Mouse (Mus musculus): ENCODE data around the gene Trpc4. TPM values are rescaled to one million over a fixed set of nuclear protein-coding genes. Genes with fewer than 3 reads are reported as not detected.

Gene Trpc4
- total RNA-seq, 2 experiments from 2014 or later = 61.1 to 64.0 TPM

- no peak for DNase-seq (ENCODE audit: extremely low spot score in 1 of 2, low spot score in 1 of 2)
These were observed 93.5 kb downstream of the Trpc4 start for GRCm38 (mm10) chr3:54249311-54249710.

DNA sequence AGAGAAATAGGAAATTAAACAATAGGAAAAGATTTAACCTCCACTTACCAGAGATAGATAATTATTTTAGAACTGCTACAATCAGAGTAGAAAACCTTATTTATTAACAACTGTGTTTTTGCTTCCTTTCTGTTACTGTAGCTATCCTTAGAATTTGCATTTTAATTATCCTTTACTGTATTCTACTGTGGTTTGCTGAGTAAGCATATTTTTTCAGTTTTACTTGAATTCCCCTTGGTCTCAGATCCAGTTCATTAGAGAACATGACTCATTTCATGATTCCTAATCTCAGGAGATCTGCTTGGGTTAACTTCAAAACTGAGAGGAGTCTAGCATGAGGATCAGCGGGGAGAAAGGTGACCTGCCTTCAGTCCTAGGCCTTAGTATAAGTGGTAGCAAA is 111.1 kb downstream of the Trpc4 start:
- no peak for DNase-seq (ENCODE audit: extremely low spot score in 1 of 2, low spot score in 1 of 2)

DNA sequence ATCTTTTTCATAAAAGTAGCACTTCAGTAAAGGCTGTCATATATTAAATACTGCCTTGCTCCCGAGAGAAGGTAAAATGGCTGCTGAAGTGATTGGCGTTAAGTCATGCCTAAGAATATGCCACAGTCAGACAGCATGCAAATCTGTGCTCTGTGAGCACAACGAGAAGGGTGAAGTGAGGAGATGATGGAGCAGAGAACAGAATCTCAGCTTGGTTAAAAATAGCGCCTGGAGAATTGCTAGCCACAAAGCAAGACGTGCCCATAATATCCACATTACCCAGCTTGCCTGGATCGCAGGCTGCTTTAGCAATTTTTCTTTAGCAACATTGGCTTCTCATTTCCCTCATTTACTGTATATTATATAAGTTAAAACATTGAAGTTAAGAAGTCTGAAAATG is 113.3 kb downstream of the Trpc4 start:
- no peak for DNase-seq (ENCODE audit: extremely low spot score in 1 of 2, low spot score in 1 of 2)

- DNase-seq (ENCODE audit: extremely low spot score in 1 of 2, low spot score in 1 of 2) = no peak
These were observed 118.8 kb downstream of the Trpc4 start for GRCm38 (mm10) chr3:54274651-54275050.

- no peak for DNase-seq (ENCODE audit: extremely low spot score in 1 of 2, low spot score in 1 of 2)
These were observed 133.9 kb downstream of the Trpc4 start for GRCm38 (mm10) chr3:54289731-54290130.

DNA sequence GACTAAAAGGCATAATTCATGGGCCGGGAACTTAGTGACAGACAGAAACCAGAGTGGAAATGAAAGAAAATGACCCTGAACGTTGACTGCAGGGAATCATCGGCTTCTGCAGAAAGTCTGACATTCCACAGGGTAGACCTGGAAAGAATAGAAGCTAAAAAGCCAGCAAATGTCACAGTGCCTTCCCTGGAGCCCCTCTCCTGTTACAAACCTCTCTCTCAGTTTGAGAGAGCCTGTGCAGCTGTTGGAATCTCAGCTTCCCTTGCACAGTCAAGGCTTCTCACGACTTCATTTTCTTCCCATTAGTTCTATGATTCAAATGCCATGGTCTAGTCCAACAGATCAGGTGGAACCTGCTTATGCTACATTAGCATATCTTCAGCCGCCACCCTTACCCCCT is 154.8 kb downstream of the Trpc4 start:
- DNase-seq (ENCODE audit: extremely low spot score in 1 of 2, low spot score in 1 of 2) = no peak

DNA sequence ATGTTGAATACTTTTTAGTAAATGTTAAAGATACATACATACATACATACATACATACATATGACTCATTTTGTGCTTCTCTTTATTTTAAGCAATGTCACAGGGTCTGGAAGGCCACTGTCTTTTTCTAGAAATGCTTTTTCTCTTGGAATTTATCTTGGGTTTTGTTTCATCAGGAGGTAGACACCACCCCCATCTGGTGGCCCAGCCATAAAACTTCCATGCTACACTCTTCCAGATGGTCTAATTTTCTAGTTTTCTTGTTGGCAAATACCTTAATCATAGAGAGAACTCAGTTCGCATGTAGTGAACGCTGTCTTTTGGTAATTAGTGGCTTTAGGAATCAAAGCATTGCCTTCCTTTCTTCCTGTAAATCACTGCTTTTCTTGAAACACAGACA is 158.2 kb downstream of the Trpc4 start:
- DNase-seq (ENCODE audit: extremely low spot score in 1 of 2, low spot score in 1 of 2) = no peak

DNA sequence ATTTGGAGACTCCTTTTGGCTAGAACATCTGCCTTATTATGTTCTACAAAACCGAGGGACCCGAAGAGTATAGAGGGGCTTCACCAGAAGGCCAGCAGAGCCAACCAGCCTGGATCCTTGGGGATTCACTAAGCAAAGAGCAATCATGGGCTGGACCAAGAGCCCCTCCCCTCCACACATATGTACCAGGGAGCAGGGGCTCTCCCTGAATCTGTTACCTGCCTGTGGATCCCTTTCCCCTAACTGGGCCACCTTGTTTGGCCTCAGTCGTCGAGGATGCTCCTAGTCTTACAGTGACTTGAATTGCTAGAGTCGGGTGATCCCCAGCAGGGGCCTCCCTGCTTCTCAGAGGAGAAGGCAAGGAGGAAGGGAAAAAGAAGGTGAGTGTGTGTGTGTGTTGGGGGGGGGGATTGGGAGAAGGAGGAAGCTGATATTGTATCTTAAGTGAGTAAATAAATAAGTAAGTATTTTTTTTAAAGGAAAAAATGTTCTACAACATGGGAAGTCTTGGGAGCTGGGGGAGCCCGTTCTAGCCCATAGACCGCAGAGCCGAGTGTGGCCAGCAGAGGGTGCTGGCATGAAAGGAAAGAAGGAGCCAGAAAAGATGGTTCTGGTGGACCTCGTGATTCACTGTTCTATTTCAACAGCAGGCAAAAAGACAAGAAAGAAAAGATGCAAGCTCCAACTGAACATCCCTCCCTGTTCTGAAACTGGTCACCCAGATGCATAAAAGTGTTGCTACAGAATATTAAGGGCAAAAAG is 197.2 kb downstream of the Trpc4 start:
- peak; percentile 66 to 89 for DNase-seq (ENCODE audit: extremely low spot score in 1 of 2, low spot score in 1 of 2)

GRCm38 (mm10) chr3:54357561-54357960 is 201.7 kb downstream of the Trpc4 start:
- DNase-seq (ENCODE audit: extremely low spot score in 1 of 2, low spot score in 1 of 2) = no peak

DNA sequence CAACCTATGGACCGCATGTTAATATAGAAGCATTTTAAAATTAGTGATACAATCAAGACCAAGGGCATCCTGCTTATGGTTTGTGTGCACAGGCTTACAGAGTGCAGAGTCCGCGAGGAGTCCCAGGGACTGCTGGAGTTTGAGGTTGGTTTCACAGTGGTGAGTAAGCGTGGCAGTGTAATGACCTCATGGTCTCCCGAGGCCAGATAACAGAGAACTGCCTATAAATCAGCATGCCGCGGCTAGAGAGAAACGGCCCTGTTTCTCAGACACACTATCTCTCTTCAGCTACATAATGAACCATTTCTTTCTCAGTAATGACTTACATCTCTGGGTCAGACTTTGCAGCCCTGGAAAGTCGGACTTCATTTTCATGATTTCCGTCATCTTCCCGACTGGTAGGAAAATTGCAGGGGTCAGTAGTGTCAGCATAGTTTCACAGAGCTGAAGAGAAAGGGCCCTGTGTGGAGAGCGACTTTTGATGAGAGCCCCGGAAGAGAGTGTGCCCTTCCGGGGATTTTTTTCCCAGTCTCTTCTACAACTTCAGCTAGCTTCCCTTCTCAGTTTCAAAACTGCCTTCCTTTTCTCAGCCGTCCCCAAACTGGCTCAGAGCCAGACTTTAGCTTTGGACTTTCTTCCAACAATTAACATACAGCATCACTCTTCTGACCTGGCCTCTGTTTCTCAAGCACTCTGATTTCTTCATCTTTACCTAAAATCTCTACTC is 202.8 kb downstream of the Trpc4 start:
- no peak for DNase-seq (ENCODE audit: extremely low spot score in 1 of 2, low spot score in 1 of 2)

DNA sequence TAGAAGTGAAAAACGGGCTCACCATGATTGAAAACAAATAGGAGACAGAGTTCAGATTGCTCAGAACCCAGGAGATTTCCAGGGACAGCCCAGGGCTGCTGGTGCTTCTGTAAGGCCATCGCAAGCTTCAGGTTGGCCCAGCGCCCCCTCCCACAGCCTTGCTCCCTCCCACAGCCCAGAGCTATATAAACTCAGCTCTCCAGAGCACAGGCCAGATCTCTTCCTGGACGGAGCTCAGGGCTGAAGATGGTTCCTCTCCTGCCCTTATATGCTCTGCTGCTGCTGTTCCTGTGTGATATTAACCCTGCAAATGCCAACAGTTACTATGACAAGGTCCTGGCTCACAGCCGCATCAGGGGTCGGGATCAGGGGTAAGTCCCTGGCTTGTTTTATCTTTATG is 205.1 kb downstream of the Trpc4 start, which contains the start of gene Postn:
TSS of gene Postn (plus strand) at position 213 of the 400 bp plus-strand sequence.
- no peak for DNase-seq (ENCODE audit: extremely low spot score in 1 of 2, low spot score in 1 of 2)

DNA sequence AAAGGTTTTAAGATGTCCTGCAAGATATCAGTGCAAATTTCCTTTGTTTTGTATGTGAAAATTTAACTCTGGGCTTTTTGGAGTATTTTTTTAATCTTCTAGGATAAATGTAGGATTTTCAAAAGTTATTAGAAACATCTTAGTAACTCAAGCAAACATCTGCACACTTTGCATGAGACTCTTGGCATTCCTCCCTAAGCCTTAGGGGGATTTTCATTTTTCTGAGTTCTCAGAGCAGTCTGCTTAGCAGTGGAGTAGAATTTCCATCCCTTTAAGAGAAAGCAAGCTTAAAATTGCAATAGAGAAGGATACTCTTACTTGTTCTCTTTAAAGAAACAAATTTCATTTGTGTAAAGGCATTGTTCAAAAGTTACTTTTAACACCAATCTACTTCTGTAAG is 205.8 kb downstream of the Trpc4 start:
- DNase-seq (ENCODE audit: extremely low spot score in 1 of 2, low spot score in 1 of 2) = no peak

Other genes starting within 250 kb of the Trpc4 start
- 1 to 10 TPM in 1 of 2 experiments, under 1 TPM in 1; 0.91 to 1.2 TPM for gene Postn, start 205.1 kb downstream of the Trpc4 start, total RNA-seq (2021)

Measured in layer of hippocampus, postnatal 25 days (tissue).